Mouse (Mus musculus) monocyte, adult 2 months (primary cell): Measurements from ENCODE around the gene Cwc22.

Experiments
- DNase-seq, 2 experiments: peaks; one replicate each; pipeline ENCODE4 v3.0.0; 2022; ENCODE audit warnings: low spot score in 2 of 2, low read depth in 1 of 2

The Cwc22 gene

GRCm38 (mm10) chr2:77877156-77877855, 68.9 kb downstream of the Cwc22 start:
- no peak for DNase-seq

DNA sequence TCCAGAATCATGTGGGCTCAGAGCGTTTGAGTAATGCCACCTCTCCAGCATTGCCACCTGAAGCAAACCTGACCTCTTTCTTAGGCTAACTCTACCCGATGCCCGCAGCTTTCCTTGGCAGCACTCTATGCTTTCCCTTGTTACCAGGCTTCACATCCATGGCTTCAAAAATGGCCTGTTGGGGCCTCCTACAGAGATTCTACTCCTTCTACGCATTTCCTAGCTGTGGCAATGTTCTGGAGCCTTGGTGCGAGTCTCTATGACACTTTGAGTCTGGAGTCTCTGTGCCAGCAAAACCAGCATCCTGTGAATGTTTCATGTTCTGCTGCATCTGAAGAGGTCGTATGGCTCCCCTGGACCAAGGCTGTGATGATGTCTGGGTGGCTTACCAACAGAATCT, 69.8 kb downstream of the Cwc22 start:
- no peak for DNase-seq

- no peak for DNase-seq
These were observed 70.7 kb downstream of the Cwc22 start for GRCm38 (mm10) chr2:77875516-77875915.

DNA sequence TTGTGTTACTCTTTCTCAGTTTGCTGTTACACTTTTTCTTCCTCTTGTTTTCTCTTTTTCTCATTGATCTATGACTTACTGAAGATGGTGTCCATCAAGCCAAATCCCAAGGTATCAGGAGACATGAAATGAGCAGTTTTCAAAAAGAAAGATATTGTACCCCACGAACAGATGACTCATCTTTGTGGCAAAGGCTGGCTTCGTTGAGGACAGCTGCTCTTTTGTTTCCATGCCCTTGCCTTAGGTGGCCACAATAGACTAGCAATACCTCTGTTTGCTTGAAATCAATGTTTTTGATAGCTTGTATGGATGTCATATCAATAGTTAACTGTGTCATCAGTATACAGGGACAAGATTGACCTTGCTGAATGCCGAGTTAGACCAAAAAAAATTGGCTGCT, 71.5 kb downstream of the Cwc22 start:
- no peak for DNase-seq

DNA sequence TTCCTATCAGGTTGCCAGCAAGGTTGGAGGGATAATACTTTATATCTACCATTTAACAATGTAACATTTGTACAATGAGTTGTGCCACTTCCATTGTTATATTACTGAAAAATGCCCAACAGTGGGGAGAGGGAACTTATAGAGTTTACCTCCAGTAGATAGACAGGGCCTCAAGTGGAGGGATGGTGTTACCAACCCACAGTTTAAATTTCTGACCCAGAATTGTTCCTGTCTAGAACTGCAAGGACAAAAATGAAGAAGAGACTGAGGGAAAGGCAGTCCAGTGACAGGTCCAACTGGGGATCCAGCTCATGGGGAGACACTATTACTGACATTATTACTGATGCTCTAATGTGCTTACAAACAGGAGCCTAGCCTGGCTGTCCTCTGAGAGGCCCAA, 72.4 kb downstream of the Cwc22 start:
- no peak for DNase-seq

- no peak for DNase-seq
These were observed 73.5 kb downstream of the Cwc22 start for GRCm38 (mm10) chr2:77872676-77873075.

GRCm38 (mm10) chr2:77871146-77871545, 75.0 kb downstream of the Cwc22 start:
- DNase-seq, result no peak

DNA sequence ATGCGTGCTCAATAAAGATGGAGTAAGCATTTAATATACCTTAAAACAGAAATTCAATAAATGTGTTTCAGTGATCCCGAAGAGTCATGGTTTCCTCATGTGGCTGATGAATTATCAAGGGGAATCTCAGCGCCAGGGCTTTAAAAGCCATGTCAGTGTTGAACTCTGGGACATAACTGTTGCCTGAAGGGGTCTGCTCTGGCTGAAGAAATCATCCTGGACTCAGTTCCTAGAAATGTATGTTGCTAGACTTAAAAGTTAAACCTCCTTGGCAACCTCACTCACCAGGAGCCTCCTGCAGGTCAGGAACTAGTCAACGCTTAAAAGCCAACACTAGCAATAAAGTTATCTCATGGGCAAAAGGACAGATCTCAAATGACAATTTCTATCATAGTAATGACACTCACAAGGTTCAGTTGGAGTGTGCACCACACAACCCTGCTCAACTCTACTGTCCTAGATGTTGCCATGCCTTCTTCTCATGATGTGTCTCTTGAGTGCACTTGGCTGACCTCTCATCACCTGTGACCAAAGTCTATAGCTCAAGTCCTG, 76.4 kb downstream of the Cwc22 start:
- no peak for DNase-seq

- no peak for DNase-seq
These were observed 82.2 kb downstream of the Cwc22 start for GRCm38 (mm10) chr2:77863934-77864333.

DNA sequence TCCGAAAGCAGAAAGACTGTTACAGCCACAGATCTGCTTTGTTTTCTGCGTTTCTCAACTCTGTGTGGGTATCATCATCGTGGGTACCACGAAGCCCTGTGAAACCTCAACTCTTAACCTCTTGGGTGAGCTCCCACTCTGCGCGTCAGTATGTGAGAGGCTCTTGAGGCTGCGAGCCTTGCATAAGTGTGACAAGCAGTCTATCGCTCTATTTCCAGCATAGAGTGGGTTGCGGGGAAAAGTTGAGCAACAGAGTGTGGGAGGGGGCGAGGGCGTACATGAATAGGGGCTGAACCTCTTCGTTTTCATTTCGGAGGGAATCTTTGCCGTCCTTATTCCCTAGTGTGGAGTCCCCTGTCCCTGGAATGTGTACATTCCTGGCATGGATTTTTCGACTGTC, 82.7 kb downstream of the Cwc22 start:
- DNase-seq, result no peak

DNA sequence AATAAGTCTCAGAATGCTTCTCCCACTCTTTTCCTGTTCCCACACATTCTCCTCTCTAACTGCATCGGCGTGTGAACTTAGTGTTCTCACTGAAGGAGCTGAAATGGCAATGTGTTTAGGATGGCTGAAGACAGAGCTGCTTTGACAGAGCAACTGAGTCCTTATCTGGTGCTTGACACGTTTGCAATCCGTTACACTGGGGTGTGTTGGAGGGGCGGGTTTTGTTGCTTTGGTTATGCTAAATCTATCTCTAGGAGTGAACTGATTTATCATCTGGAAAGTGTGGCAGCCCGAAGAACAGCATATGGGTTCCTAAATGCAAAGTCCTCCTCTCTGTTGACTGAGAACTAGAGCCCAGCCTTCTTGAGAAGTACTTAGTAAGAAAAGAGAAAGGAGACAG, 104.7 kb downstream of the Cwc22 start:
- DNase-seq, result no peak

DNA sequence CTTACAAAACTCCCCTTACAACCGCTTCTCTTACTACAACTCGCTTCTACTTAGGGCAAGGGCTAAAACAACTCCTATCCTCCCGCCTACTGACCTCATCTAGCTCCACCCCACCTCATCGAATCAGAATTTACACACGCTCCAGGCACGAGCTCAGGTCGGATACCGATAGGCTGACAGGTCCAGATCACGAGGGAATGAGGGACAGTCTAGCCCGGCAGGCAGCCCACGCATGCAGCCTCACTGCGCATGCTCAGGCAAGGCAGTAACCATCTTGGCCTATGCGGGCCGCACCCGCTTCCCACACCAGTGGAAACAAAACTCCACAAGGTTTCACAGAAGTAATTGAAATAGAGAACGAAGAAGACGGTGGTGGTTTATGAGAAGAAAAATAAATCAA, 106.6 kb downstream of the Cwc22 start:
- no peak for DNase-seq

- no peak for DNase-seq
These were observed 107.5 kb downstream of the Cwc22 start for GRCm38 (mm10) chr2:77838688-77839087.

GRCm38 (mm10) chr2:77835781-77836180, 110.4 kb downstream of the Cwc22 start:
- DNase-seq, result no peak
